Mouse (Mus musculus) lung, embryonic 14.5 days (tissue): ENCODE results near the gene Hyal2. TPM values are rescaled to one million over a fixed set of nuclear protein-coding genes. Genes with fewer than 3 reads are reported as not detected.
"Not testable (repeated sequence)": the region's sequence is repeated elsewhere in the genome, so short reads cannot be mapped to it uniquely, and the experiment has no call there.

Experiments used
- ATAC-seq: fragments of 200-750 bp; cut with Nextera tagmentation; 2 replicates; pipeline ENCODE4 v1.8.0; 2017; ENCODE audit warnings: mild to moderate bottlenecking, moderate TSS enrichment, moderate library complexity; ENCODE audit not compliant: insufficient read depth
- DNase-seq: peaks from one replicate; pipeline ENCODE4 v3.0.0-alpha.2; 2015
- H3K27ac ChIP-seq: fragments of 300-500 bp; sonication (generic); 2 replicates; pipeline ENCODE4 v1.5.1; 2014; ENCODE audit warnings: low read depth, mild to moderate bottlenecking, moderate library complexity
- H3K27me3 ChIP-seq: fragments of 300-500 bp; sonication (generic); 2 replicates; pipeline ENCODE4 v1.6.1; 2014; ENCODE audit warnings: low read length, control low read depth; ENCODE audit not compliant: insufficient read depth
- H3K36me3 ChIP-seq: fragments of 300-500 bp; sonication (generic); 2 replicates; pipeline ENCODE4 v1.6.1; 2014; ENCODE audit warnings: control low read depth; ENCODE audit not compliant: insufficient read depth
- H3K4me1 ChIP-seq: fragments of 300-500 bp; sonication (generic); 2 replicates; pipeline ENCODE4 v1.6.1; 2014; ENCODE audit warnings: antibody characterized with exemption, control low read depth; ENCODE audit not compliant: insufficient read depth
- H3K4me2 ChIP-seq: fragments of 300-500 bp; sonication (generic); 2 replicates; pipeline ENCODE4 v1.6.1; 2014; ENCODE audit warnings: mild to moderate bottlenecking
- H3K4me3 ChIP-seq: fragments of 300-500 bp; sonication (generic); 2 replicates; pipeline ENCODE4 v1.5.1; 2014; ENCODE audit warnings: low read depth, low read length
- H3K9ac ChIP-seq: fragments of 300-500 bp; sonication (generic); 2 replicates; pipeline ENCODE4 v1.6.1; 2014
- H3K9me3 ChIP-seq: fragments of 300-500 bp; sonication (generic); 2 replicates; pipeline ENCODE4 v1.6.1; 2016; ENCODE audit warnings: low read depth, low read length, control low read depth
- CTCF ChIP-seq: IDR thresholded peaks from 2 replicates; pipeline ENCODE4 v1.5.1; 2016; ENCODE audit warnings: antibody characterized with exemption, low read depth
- WGBS: fragments of 180-500 bp; shearing (Covaris S2); extraction: QIAGEN DNeasy Blood & Tissue Kit; methylation state at CpG from one replicate; pipeline ENCODE4 v1.1.7; 2014; 5-methylcytosine and 5-hydroxymethylcytosine counted together
- polyA plus RNA-seq: library from polyadenylated mRNA; unstranded; fragments of >200 nt; fragmentation: Nextera tagmentation; extraction: Ambion mirVana; gene quantifications from 2 replicates; pipeline ENCODE4 v1.2.1, GENCODE M21; 2014

Hyal2 gene
- polyA plus RNA-seq, 1 experiment from 2014 or later = 129 TPM

DNA sequence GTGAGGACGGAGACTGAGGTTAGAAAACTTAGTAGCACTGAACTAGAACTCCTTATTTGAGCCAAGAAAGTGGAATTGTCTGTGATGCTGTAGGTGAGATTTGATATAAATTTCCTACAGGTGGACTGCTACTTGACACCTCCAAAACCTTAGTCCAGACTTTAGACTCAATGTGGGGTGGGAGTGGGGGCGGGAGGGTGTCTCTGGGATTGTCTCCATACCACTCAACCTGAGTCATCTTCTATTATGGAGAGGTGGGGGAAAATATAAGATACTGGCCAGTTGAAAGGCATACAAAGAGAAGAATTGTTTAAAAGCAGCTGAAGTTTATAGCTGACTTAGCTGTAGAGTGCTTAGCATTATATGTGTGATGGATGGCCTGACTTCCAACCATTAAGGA lies 12.0 kb upstream of the Hyal2 start:
- no peak for DNase-seq
- Histone ChIP-seq H3K36me3 (peaks cover 46% of the 10 kb centered on the region), H3K4me3 (peak overlapping the region; percentile 68), H3K27me3 (no peaks in the 10 kb centered on the region), H3K9me3 (no peaks in the 10 kb centered on the region), H3K9ac (peak overlapping the region; percentile 76), H3K4me2 (peak overlapping the region; percentile 97), H3K27ac (peak overlapping the region; percentile 98; the same call in 1 of the 2 replicates), H3K4me1 (peaks cover 30% of the 10 kb centered on the region)
- 28% methylated on average over 2 of the region's 2 CpGs for WGBS
- TF ChIP-seq CTCF = no peak
- ATAC-seq = no peak

DNA sequence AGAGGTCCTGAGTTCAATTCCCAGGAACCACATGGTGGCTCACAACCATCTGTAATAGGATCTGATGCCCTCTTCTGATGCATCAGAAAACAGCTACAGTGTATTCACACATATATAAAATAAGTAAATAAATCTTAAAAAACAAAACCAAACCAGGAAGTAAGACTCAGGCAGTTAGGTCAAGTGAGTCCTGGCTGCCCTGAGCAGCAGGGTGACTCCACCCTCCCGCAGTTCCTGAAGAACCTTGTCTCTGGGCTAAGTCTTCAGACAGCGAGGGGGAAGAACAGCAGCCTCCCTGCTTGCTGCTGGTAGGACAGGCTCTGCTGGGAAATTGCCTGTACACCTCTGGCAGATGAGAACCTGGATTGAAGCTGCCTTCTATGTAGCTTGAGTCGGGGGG lies 11.4 kb upstream of the Hyal2 start:
- no peak overlapping the region for H3K27ac ChIP-seq

DNA sequence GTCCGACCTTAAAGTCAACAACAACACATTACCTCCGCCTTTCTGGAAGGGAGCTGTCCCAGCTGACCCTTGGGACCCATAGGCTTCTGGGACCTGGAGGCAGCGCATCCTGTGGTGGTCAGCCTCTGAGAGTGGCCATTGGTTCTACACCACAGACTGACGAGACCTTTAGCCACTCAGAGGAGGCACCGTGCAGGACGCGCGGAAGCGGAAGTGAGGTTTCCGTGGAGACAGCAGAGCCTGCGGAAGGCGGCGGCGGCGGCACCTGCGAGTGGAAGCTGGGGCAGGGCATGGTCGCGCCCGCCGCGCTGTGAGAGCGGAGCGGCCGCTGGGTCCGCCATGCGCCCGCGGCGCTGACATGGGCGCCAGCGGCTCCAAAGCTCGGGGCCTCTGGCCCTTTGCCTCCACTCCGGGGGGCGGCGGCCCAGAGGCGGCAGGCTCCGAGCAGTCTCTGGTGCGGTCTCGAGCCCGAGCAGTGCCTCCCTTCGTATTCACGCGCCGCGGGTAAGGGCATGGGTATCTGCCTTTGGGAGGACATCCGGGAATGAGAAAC lies 4.6 kb upstream of the Hyal2 start, which contains the start of gene Tusc2:
Gene Tusc2, plus strand, starts transcription at position 227 of the 553 bp plus-strand sequence.
- Histone ChIP-seq H3K27ac (peak within 1 kb of the TSS; percentile 50; the same call in 1 of the 2 replicates), H3K36me3 (peaks cover 62% of the 10 kb centered on the region)
- WGBS = under 1% methylated on average over 46 of the region's 46 CpGs

More for the DNA sequence above, 11.4 kb upstream of the Hyal2 start:
- no peak for TF ChIP-seq CTCF
- Histone ChIP-seq H3K9ac (no peak overlapping the region; the same call in 1 of the 2 replicates), H3K9me3 (no peaks in the 10 kb centered on the region), H3K4me2 (peak overlapping the region; percentile 97), H3K36me3 (peaks cover 52% of the 10 kb centered on the region), H3K4me1 (peaks cover 26% of the 10 kb centered on the region), H3K27me3 (no peaks in the 10 kb centered on the region), H3K4me3 (peak overlapping the region; percentile 68)
- no peak for DNase-seq
- 60% methylated on average over 3 of the region's 3 CpGs for WGBS
- ATAC-seq = no peak

DNA sequence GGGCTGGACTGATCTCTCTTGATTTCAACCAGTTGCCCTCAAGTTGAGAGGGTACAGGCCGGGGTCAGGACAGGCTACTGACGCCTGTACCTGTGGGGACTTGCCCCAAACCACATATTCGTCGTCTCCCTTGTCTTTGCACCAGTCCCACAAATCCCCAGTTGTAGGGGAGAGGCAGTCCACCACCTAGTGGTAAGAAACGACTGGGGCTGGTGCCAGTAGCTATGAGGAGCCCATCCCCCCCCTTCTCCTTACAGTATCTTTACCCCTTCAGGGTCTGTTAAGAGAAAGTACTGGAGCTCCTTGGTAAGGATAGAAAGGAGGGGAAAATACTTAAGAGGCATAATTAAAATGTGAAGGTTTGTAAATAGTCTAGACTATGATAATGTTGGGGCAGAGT lies 2.2 kb upstream of the Hyal2 start:
- H3K4me2 ChIP-seq = peak overlapping the region; percentile 50
- H3K9me3 ChIP-seq, H3K9ac ChIP-seq, ATAC-seq, H3K27ac ChIP-seq, DNase-seq, H3K27me3 ChIP-seq: not testable (repeated sequence)
- H3K4me3 ChIP-seq = peak overlapping the region; percentile 11
- WGBS = 43% methylated on average over 5 of the region's 5 CpGs
- peaks cover 18% of the 10 kb centered on the region for H3K4me1 ChIP-seq
- TF ChIP-seq CTCF = peak; percentile 41
- peaks cover 41% of the 10 kb centered on the region for H3K36me3 ChIP-seq

More for the DNA sequence above, 4.6 kb upstream of the Hyal2 start, which contains the start of gene Tusc2:
- no peak for TF ChIP-seq CTCF
- Histone ChIP-seq H3K9ac (peak within 1 kb of the TSS; percentile 73), H3K4me2 (peak within 1 kb of the TSS; percentile 81), H3K9me3 (no peaks in the 10 kb centered on the region), H3K27me3 (no peaks in the 10 kb centered on the region), H3K4me3 (peak within 1 kb of the TSS; percentile 88), H3K4me1 (peaks cover 10% of the 10 kb centered on the region)
- ATAC-seq = peak; percentile 94
- DNase-seq = peak; percentile 96

DNA sequence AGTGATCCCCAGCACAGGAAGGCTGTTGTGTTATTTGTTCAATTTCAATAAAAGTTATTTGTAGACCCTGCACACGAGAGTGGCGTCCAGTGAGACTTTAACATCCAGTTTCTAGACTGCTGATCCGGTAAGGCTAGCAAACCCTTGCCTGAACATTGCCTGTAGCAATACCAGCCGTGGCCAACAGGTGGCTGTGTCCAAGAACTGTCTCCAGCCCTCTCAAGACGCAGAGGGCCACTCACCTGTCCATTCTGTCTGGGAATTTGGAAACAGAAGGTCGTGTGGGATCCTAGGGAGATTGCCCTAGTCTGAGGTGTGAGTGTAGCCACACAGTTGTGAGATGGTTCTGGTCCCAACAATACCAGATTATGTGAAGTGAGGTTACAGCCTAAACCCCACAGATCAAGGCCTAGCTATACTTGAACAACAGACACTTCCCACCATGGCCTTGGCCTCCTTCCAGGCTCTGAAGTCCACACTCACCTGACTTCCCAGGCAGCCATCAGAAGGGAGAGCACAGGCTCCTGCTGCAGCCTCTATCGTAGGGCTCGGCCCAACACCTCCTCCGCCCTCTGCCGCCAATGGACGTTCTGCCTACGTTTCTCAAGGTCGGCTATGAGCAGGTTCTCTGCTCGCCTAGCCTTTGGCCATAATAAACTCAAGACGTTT lies 1.6 kb upstream of the Hyal2 start:
- peak overlapping the region; percentile 50 for H3K4me2 ChIP-seq
- H3K4me1 ChIP-seq = peaks cover 24% of the 10 kb centered on the region

DNA sequence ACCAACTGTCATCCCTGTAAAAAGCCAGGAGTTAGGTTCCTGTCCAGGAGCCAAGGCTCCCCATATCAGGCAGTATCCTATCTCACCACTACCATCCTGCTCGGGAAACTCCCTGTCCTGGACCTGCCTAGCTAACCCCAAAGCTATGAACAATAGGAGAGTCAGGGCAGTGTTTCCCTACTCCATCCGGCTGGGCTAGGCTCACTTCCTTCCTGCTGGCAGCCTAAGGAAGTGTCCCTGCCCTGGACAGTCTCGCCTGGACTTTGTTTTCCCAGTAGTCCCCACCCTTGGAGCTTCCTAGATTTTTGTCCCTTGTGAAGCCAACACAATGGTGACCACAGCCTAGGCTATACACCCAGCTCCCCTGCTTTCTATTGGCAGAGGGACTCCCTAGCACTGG lies 890 bp upstream of the Hyal2 start:
- peaks cover 41% of the 10 kb centered on the region for H3K36me3 ChIP-seq
- no peaks in the 10 kb centered on the region for H3K27me3 ChIP-seq
- H3K4me1 ChIP-seq = peaks cover 28% of the 10 kb centered on the region
- H3K9me3 ChIP-seq = no peaks in the 10 kb centered on the region
- peak; percentile 67 for DNase-seq
- 57% methylated on average over 3 of the region's 3 CpGs for WGBS
- H3K4me2 ChIP-seq = peak overlapping the region; percentile 65
- H3K9ac ChIP-seq = no peak overlapping the region
- H3K27ac ChIP-seq = peak overlapping the region; percentile 92
- no peak for ATAC-seq
- H3K4me3 ChIP-seq = peak overlapping the region; percentile 13; the same call in 1 of the 2 replicates
- TF ChIP-seq CTCF = no peak; the same call in 1 of the 2 replicates

More for the DNA sequence above, 1.6 kb upstream of the Hyal2 start:
- Histone ChIP-seq H3K9ac (no peak overlapping the region), H3K36me3 (peaks cover 41% of the 10 kb centered on the region), H3K27me3 (no peaks in the 10 kb centered on the region), H3K9me3 (no peaks in the 10 kb centered on the region), H3K4me3 (peak overlapping the region; percentile 13; the same call in 1 of the 2 replicates), H3K27ac (peak overlapping the region; percentile 80)
- ATAC-seq (no peak), DNase-seq (peak; percentile 91)
- WGBS = 51% methylated on average over 15 of the region's 15 CpGs
- peak; percentile 91 for TF ChIP-seq CTCF
